ENCODE assay signal across 16 mouse cellular contexts in the genomic region with DNA sequence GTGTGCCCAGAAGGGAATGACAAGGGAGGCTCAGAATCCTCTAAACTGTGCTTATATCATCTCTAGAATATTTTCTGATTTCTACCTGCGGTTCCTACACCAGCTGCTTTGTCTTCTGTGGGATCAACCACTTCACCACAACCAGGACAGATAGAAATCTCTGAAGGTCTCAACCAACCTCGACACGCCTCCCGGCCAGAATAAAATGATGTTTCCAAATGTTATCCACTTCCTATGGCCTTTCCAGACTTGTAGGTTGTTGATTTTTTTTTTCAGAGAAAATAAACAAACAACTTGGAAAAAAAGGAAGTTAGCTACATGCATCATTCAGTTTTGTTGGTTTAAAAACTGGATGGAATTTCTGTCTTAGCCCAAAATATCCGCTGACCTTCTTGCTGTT.
A peak's percentile ranks its signal among the peaks of the same experiment; 100 is the strongest.
DNase-seq lines count a peak whose midpoint lies in the region; ATAC-seq and TF ChIP-seq lines count a peak whose summit lies in the region.
"Had no signal": no experiment of that assay in that cellular context is flagged by ENCODE, and none has a peak within 500 bp of the region (broad histone marks: within the 10 kb centered on the region; RNA-seq: fewer than 3 reads in every experiment).

No protein-coding gene starts in this region.

- H3K36me3 ChIP-seq in heart, adult 2 months (ENCODE audit: control insufficient read depth, insufficient read depth, low read length): no peaks in the 10 kb centered on the region
- no peaks in the 10 kb centered on the region for H3K36me3 ChIP-seq in lung, embryonic 15.5 days
- no peaks in the 10 kb centered on the region for H3K36me3 ChIP-seq in intestine, embryonic 16.5 days (ENCODE audit: control insufficient read depth, insufficient read depth, low read length)
- no peaks in the 10 kb centered on the region for H3K36me3 ChIP-seq in stomach, postnatal 0 days (ENCODE audit: control insufficient read depth, insufficient read depth, low read length)
- H3K36me3 ChIP-seq: liver, embryonic 13.5 days had no signal

- peak overlapping the region; percentile 59 for H3K27ac ChIP-seq in heart, adult 2 months
- H3K27ac ChIP-seq in lung, embryonic 15.5 days: peak overlapping the region; percentile 83
- peak overlapping the region; percentile 84 for H3K27ac ChIP-seq in intestine, embryonic 16.5 days (ENCODE audit: low read length)
- H3K27ac ChIP-seq in stomach, postnatal 0 days (replicated peaks): peak overlapping the region; percentile 30
- no peak overlapping the region for H3K27ac ChIP-seq in left cerebral cortex, adult 2 months
- H3K27ac ChIP-seq: hindbrain, embryonic 14.5 days; liver, embryonic 13.5 days had no signal

- 51% methylated on average over 5 of the region's 5 CpGs for WGBS in heart, adult 2 months
- whole genome bisulfite sequencing in lung, embryonic 15.5 days: 47% methylated on average over 5 of the region's 5 CpGs
- 75% methylated on average over 5 of the region's 5 CpGs for WGBS in intestine, embryonic 16.5 days
- 73% methylated on average over 5 of the region's 5 CpGs for WGBS in stomach, postnatal 0 days

- no peaks in the 10 kb centered on the region for H3K27me3 ChIP-seq in heart, adult 2 months (ENCODE audit: control insufficient read depth, insufficient read depth, low read length)
- no peaks in the 10 kb centered on the region for H3K27me3 ChIP-seq in lung, embryonic 15.5 days
- no peaks in the 10 kb centered on the region for H3K27me3 ChIP-seq in intestine, embryonic 16.5 days (replicated peaks; ENCODE audit: control insufficient read depth, insufficient read depth, low read length)
- no peaks in the 10 kb centered on the region for H3K27me3 ChIP-seq in stomach, postnatal 0 days (ENCODE audit: control insufficient read depth, insufficient read depth, low read length)
- H3K27me3 ChIP-seq: CH12.LX; liver, embryonic 13.5 days had no signal

- intact Hi-C loops in heart, adult 2 months (cut with DNase I): loop anchor here (5.0 kb wide), 3 partner anchors 288 to 413 kb away; a partner anchor contains a TSS
- intact Hi-C loops in heart, postnatal 36 days (cut with DNase I): loop anchor here (2.0 to 5.0 kb wide), 3 partner anchors 40 to 423 kb away; no protein-coding TSS in a partner anchor
- intact Hi-C loops in left cerebral cortex, adult 2 months (cut with DNase I): no loop called here

- ATAC-seq in lung, embryonic 15.5 days (ENCODE audit: borderline replicate concordance, extremely low read depth, low FRiP score, low TSS enrichment): no peak
- ATAC-seq in intestine, embryonic 16.5 days: no peak
- no peak for ATAC-seq in stomach, postnatal 0 days (ENCODE audit: low FRiP score, low TSS enrichment)

- TF ChIP-seq CTCF in heart, adult 2 months (IDR thresholded peaks at IDR 0.05): no peak
- no peak for TF ChIP-seq CTCF in stomach, postnatal 0 days (IDR thresholded peaks at IDR 0.05; ENCODE audit: low read depth)
- no peak for TF ChIP-seq CTCF in left cerebral cortex, adult 2 months (IDR thresholded peaks at IDR 0.05)

- no peak overlapping the region for H3K4me3 ChIP-seq in heart, adult 2 months
- no peak overlapping the region for H3K4me3 ChIP-seq in lung, embryonic 15.5 days
- H3K4me3 ChIP-seq in intestine, embryonic 16.5 days (ENCODE audit: low read length): no peak overlapping the region
- no peak overlapping the region for H3K4me3 ChIP-seq in stomach, postnatal 0 days (ENCODE audit: low read depth, low read length)
- no peak overlapping the region for H3K4me3 ChIP-seq in left cerebral cortex, adult 2 months
- H3K4me3 ChIP-seq: liver, embryonic 13.5 days had no signal

- H3K9ac ChIP-seq in heart, adult 2 months (ENCODE audit: low read depth, low read length): no peak overlapping the region
- H3K9ac ChIP-seq in lung, embryonic 15.5 days: no peak overlapping the region
- peak overlapping the region; percentile 48; the same call in 1 of the 2 replicates for H3K9ac ChIP-seq in intestine, embryonic 16.5 days (ENCODE audit: low read depth, low read length)
- H3K9ac ChIP-seq in stomach, postnatal 0 days (ENCODE audit: low read length): no peak overlapping the region
- H3K9ac ChIP-seq: hindbrain, embryonic 14.5 days; liver, embryonic 13.5 days had no signal

- 0 out of 2 replicates have a peak, but pooled peaks have one; percentile 13 for TF ChIP-seq POLR2A in heart, adult 2 months (IDR thresholded peaks at IDR 0.05; ENCODE audit: insufficient read depth, low read depth, low read length)

- DNase-seq in heart, adult 2 months: peak in 1 of 2 experiments; percentile 31
- no peak for DNase-seq in heart, postnatal 36 days
- no peak for DNase-seq in lung, adult 18-20 months
- no peak for DNase-seq in stomach, postnatal 0 days (ENCODE audit: low spot score)
- DNase-seq in urinary bladder, postnatal 36 days (ENCODE audit: low spot score in 2 of 2): no peak
- DNase-seq in left cerebral cortex, adult 2 months (ENCODE audit: extremely low spot score in 1 of 2, low spot score in 2 of 2): no peak
- DNase-seq: heart, postnatal 10 days; kidney, adult 18-20 months; kidney, postnatal 4 days; liver, embryonic 13.5 days; right cerebral cortex, postnatal 14 days; thymus, postnatal 36 days had no signal

- H3K79me2 ChIP-seq in heart, adult 2 months (replicated peaks; ENCODE audit: control insufficient read depth, insufficient read depth, low read length): no peaks in the 10 kb centered on the region

- H3K4me2 ChIP-seq in lung, embryonic 15.5 days: no peak overlapping the region
- H3K4me2 ChIP-seq in intestine, embryonic 16.5 days (ENCODE audit: low read depth, low read length): no peak overlapping the region
- H3K4me2 ChIP-seq in stomach, postnatal 0 days (replicated peaks; ENCODE audit: low read depth): no peak overlapping the region
- H3K4me2 ChIP-seq: hindbrain, embryonic 14.5 days; liver, embryonic 13.5 days had no signal

- TF ChIP-seq EP300 in heart, adult 2 months (IDR thresholded peaks at IDR 0.05; ENCODE audit: insufficient read depth, low read depth, low read length): 0 out of 2 replicates have a peak, but pooled peaks have one; percentile 27
- TF ChIP-seq EP300 in stomach, postnatal 0 days (optimal IDR thresholded peaks at IDR 0.05): no peak

- peaks cover 11% of the 10 kb centered on the region for H3K4me1 ChIP-seq in heart, adult 2 months (ENCODE audit: control insufficient read depth, insufficient read depth, low read length)
- peaks cover 59% of the 10 kb centered on the region for H3K4me1 ChIP-seq in lung, embryonic 15.5 days
- H3K4me1 ChIP-seq in intestine, embryonic 16.5 days (ENCODE audit: control insufficient read depth, insufficient read depth, low read length): peaks cover 22% of the 10 kb centered on the region
- H3K4me1 ChIP-seq in stomach, postnatal 0 days (replicated peaks; ENCODE audit: control insufficient read depth, insufficient read depth): peaks cover 5% of the 10 kb centered on the region
- H3K4me1 ChIP-seq: liver, embryonic 13.5 days had no signal

- no peaks in the 10 kb centered on the region for H3K9me3 ChIP-seq in lung, embryonic 15.5 days
- no peaks in the 10 kb centered on the region for H3K9me3 ChIP-seq in intestine, embryonic 16.5 days (ENCODE audit: control insufficient read depth, low read length)
- no peaks in the 10 kb centered on the region for H3K9me3 ChIP-seq in stomach, postnatal 0 days (ENCODE audit: control insufficient read depth, low read length)
- H3K9me3 ChIP-seq: liver, embryonic 13.5 days had no signal
